Mouse (Mus musculus) Muller cell, postnatal 12 days (primary cell): ENCODE data around the gene Slc16a3.

Source experiments
- DNase-seq: peaks from one replicate; pipeline ENCODE4 v3.0.0-alpha.2; 2015; ENCODE audit errors: inconsistent ontology term

Gene Slc16a3

DNA sequence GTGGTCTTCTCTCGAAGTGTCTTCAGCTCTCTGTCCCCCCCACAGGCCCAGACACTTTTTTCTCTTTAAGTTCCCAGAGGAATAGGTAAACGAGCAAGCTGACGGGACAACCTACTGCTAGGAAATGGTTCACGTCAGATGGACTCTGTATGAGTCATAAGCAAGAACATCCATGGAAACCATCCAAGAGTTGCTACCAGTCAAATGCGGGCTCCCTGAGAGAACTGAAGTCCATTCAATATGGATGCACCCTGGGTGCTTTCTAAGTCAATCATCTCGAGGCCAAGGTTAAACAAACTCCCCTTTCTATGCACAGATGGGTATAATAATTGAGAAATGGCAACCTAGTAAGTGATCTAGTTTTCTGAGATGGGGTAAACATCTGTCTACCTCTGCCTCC lies 25.0 kb downstream of the Slc16a3 start:
- no peak for DNase-seq

DNA sequence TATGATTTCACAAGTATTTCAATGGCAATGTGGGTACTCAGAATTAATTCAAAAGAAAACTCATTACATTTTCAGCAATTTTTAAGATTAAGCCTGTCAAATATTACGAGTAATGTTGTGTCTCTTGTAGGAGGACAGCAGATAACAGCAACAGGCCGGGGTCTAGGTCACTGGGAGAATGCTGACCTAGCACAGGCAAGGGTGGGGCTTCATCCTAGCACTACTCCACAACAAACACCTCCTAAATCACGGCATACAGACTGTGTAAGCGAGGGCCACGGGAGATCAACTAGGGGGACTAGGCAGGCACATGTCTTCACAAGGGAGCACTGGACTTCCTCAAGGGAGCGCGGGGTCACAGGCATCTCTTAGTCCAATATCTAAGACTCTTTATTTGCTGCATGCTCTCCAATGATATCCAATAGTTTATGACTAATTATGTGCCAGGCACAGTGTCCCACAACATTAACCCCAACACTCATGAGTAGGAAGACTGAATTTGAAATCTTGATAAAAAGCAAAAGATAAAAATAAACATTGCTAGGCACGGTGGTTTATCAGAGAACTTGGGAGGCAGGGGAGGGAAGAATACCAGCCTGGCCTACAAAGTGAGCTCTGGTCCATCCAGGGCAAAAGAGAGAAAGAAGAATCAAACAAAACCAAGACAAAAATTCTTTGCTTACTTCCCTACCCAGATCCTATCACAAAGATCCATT lies 31.6 kb downstream of the Slc16a3 start:
- DNase-seq = no peak

DNA sequence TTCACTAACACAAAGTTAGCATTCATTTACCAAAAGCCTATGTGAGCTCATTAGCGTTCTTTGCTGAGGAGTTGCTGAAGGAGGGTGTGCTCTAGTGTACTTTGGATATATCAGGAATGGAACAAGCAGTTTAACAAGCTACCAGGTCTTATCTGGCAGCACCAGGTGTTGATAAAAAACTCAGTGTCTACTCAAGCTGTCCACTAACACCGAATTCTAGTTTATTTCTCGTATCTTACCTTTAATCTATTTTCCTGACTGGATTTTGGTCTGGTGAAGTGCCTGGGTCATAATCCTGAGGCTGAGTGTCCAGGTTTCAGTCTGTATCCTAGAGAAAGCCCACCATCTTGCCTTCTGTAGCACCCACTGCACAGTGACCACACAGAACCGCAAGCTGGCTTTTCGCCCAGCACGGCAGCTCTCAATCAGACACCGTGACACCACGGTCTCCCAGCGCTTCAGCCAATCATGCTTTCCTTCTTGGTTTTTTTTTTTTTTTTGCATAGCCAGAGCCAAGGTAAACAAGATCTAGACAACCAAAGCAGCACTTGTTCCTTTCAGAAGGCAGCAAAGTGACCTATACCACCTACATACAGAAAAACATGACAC lies 32.3 kb downstream of the Slc16a3 start:
- DNase-seq = no peak

DNA sequence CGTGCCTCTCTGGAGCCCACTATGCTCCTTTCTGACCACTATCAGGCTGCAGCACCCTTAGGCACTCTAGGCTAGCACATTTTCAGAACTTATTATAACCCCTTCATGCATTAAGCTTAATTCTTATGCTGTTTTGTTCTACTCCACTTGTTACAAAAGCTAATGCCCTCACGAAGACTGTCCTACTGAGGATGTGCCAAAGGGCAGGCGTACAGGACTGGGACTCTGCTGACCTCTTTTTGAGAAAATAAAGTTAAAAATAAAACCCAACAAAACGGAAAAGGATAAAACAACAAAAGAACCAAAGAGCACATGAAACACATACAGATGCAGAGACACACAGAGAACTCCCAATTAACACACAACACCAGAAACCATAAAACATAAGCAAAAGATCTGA lies 33.4 kb downstream of the Slc16a3 start:
- no peak for DNase-seq

DNA sequence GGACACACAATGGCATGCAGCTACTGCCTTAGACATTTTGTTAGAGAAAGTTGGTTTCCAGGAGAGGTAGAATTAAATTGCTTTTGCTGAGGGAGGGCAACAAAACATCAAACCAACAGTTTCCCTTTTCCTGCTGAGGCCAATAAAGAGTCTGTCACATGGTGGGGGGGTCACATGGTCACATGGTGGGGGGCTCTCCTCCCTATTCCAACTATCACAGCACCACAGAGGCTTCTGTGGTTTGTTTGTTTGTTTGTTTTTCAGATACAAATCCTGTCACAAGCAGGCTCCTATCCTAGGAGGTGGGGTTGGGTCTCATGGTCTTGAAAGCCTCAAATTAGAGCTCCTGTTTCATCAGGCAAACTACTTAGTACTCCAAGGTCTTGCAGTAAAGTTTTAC lies 34.2 kb downstream of the Slc16a3 start:
- no peak for DNase-seq

DNA sequence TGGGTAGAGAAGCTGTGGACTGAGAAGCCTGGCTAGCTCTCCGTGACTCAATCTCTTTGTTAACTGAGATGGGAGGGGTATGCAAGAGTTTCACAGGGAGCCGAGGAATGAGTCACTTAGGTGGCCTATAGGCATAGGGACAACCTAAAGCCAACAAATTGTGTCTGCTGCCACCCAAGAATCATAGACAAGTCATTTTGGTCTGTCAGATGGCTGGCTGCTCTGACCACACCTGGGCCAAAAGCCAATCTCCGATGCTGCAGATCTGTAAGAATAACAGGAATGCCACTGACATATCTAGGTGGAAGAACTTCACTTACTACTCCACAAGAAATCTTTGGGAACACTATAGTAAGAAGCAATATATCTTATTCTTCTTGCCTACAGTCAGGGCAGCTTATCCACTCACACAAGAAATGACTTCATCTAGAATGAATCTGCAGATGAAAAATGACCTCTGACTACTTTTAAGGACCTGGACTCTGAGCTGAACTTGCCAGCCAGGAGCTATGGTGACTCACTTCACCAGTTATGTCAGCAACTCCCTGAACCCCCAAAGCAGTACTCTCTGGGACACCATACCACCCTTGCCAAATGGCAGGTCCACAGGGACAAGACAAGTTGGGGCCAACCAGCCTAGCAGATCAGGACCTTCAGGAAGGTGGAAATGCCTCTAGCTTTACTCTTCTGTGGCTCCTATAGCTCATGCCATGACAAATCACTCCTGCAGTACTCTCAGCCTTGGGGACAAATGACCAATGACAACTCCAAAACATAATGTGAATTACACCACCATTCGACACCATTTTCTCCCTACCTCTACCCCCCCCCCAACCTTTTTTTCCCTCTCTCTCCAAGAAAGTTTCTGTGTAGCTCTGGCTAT lies 36.4 kb downstream of the Slc16a3 start:
- peak; percentile 62 for DNase-seq

DNA sequence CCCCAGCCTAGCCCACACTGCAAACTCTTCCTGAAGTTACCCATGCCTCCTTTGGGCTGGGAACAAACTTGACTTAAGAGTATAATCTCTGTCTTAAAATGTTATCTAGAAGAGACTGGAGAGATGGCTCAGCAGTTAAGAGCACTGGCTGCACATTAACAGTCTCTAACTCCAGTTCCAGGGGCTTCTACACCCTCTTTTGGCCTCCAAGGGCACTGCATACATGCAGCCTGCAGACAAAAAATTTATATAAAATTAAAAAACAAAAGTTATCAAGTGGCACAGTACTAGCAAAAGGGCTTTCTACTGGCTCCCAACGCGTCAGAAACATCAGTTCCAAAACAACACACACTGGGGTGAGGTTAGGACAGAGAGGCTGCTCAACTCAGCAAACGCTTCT lies 39.3 kb downstream of the Slc16a3 start:
- no peak for DNase-seq

DNA sequence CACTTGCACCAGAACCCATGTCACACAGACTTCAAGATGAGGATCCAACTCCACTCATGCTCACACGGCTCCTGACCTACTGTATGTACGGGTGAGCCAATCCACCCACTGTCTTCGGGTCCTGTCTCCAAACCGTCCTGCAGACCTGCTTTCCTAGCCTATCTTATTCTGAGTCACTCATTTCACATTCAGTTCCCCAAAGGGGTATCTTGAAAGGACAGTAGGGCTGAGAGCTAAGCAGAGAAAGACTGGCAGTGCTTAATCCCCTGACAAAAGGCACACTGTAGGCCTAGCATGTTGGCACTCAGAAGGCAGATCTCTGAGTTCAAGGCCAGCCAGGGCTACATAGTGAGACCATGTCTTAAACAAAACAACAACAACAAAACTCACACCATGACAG lies 40.1 kb downstream of the Slc16a3 start:
- no peak for DNase-seq

DNA sequence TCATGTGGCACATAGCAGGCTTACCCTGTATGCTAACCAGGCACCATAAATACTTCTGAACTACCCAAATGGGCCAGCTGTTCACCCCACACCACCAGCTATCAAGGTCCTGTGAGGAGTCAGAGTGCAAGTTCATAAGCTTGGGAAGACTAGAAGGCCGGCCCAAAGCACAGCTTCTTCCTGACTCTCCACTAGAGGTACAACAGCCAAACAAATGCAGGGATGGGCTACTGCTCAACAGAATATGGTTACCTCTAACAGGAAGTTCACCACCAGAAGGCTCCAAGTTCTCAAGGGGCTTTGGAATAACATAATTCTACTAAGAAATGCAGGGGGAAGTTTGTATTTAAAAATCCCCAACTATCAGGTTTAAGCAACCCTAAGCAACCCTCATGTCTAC lies 41.2 kb downstream of the Slc16a3 start:
- DNase-seq = no peak

DNA sequence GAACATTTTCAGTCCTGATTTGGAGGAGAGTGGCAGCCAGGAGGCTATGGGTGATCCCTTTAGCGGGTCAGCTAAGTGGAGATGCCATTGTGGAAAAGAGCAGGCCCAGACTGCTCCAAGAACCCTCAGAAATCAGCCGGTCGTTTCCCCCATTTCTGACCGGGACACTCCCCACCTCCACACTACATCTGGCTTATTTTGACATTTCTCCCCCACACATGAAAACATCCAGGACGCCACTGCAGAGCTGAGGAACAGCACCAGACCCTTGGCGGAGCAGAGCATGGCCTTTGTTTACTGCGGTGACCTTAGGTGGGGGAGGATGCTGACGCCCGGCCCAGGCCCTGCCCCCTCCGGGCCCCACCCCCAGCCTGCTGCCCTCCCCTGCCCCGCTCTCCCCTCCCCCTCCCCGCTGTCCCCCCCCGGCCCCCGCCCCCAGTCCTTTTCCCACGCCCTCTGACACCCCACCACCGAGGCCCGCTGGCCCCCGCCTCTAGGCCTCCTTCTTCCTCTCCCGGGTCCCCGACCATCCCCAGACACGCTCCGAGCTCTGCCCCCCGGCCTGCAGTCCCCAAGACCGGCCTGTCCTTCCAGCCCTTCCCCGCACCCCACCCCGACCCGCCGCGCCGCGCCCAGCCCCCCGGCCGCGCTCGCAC lies 42.0 kb downstream of the Slc16a3 start:
- DNase-seq = peak; percentile 61

DNA sequence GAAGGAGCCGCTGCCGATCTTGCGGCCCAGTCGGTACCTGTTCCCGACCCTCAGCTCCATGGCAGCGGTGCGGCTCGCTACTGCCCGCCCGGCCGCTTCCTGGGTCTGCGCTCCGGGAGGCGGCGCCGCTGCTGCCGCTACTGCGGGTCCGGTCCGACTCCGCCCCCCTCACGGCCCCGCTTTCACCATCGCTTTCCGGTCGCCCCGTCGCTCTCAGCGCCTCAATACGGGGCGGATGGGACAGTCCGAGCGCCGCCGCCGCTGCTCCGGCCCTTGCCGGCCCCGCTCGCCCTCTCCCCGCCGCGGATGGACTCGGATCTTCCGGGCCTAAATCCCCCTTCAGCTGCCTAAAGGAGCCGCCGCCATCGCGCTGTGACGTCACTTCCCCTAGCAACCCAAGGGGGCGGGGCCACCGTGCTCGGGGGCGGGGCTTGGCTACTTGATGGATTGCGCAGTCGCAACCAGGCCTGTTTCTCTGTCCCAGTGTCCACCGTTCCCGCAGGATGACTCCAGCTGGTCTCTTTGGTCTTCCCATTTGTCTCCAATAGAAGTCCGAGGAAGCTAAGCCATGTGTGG lies 42.8 kb downstream of the Slc16a3 start, which contains the start of gene Csnk1d:
Csnk1d (minus strand) TSS at position 380 of the 576 bp plus-strand sequence.
- peak; percentile 99 for DNase-seq

DNA sequence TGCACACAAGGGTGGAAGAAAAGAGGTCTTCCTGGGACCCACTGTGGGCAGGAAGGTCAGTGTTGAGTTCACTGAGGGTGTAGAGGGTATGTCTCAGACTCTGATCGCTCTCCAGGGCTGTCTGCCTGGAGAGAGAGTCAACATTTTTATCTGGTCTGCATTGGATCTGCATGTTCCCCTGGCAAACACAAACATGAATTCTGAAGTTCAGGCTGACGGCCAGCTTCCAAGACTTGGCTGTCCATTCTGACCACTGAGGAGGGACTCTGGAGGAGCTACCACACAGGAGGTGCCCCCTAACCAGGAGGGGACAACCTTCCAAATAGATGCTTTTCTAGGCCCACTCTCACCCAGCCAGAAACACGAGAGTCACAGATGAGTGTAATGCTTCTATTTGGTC lies 43.5 kb downstream of the Slc16a3 start:
- no peak for DNase-seq

DNA sequence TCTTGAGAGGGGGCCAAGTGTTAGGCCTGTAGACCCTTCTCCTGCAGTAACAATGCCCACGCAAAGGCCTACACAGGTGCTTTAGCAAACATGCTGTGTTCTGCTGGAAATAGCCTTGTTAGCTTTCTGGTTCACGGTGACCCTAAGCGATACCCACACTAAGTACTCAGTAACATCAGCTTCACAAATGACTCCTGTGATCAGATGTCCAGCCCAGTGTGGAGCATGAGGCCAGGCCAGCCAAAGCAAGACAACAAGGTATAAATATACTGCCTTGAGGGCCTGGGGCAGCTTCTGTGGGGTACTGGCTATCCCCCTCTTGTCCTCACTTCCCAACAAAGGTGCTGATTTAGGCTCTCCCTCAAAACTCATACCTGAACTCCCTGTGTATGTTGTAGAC lies 44.8 kb downstream of the Slc16a3 start:
- DNase-seq = no peak

DNA sequence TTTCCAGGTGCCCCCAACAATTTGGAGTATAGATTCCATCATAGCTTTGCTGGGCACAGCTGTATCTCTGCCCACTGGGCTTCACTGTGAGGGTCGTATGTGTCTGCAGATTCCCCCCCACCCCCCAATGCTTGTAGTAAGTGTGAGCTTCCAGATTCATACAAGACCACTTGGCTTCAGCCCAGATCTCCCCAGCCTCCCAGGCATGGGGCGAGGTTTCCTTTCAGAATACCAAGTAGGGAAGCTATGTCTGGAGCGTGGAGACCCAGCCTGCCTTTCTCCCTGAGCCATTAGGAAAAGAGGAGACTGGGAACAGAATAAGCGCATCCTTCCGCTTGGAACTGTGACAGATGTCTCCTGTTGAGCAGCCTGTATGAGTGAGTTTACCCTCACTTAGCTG lies 45.3 kb downstream of the Slc16a3 start:
- no peak for DNase-seq

DNA sequence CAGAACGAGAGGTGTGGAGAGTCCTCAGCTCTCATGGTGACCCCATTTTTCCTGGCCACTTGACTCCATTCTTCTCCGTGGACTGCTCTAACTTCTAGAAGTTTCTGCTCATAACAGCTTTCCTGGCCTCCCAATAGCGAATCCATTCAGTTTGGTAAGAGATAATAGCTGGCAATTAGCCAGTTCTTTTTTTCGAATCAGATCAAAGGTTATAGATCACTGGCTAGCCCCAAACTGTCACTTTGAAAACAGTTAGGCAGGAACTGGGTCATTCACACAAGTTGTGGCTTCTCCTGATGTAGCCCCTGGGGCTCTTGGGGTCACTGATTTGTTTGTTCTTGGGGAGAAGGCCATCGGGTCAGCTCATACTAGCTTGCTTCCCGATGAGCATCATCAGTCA lies 46.5 kb downstream of the Slc16a3 start:
- DNase-seq = no peak

DNA sequence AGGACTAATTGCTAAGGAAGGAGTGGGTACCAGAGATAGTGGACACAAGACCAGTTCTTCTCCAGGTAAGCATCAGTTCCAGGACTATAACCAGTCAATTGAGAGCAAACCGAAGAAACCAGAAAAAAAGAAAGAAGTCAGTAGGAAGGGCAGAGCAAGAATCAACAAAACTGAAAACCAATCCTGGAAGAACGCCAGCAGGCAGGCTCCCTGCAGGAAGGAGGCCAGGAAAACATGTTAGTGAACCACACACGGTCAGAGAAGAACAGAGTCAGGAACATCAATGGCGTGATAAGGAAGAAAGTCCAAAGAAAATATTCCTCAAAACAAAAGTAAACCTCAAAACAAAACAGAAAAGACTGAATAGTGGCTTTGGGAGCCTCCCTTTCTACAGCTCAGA lies 53.7 kb downstream of the Slc16a3 start:
- no peak for DNase-seq

DNA sequence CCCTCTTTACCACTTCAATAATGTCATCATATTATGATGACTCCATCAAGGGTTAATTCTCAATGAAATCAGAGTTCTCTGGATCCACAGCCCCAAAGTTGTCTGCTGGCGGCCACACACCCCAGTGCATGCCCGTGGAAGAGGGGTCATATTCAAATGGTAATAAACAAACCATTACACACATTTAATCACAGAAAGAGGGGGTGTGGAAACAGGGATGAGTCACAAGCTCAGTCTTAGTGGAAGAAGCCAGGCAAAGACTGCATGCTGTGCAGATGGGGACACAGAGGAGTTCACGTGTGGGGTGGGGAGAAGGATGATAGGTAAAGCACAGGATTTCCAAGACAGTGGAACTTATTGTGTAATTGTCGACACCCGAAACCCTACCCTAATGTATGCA lies 56.0 kb downstream of the Slc16a3 start:
- DNase-seq = no peak

DNA sequence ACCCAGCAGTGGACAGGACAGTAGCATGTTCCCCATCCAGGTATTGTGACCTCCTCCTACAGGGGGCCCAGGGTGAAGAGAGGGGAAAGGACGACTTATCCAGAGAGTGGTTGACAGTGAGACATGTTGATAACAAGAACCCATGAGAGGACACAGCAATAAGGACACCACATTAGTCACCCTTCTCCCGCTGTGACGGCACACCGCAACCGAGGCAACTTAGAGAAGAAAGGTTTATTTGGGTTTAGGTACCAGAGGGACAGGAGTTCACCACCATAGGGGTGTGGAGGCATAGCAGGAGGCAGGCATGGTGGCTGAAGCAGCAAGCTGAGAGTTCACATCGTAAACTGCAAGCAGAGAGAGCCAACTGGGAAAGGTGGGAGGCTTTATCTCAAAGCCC lies 57.9 kb downstream of the Slc16a3 start:
- no peak for DNase-seq

DNA sequence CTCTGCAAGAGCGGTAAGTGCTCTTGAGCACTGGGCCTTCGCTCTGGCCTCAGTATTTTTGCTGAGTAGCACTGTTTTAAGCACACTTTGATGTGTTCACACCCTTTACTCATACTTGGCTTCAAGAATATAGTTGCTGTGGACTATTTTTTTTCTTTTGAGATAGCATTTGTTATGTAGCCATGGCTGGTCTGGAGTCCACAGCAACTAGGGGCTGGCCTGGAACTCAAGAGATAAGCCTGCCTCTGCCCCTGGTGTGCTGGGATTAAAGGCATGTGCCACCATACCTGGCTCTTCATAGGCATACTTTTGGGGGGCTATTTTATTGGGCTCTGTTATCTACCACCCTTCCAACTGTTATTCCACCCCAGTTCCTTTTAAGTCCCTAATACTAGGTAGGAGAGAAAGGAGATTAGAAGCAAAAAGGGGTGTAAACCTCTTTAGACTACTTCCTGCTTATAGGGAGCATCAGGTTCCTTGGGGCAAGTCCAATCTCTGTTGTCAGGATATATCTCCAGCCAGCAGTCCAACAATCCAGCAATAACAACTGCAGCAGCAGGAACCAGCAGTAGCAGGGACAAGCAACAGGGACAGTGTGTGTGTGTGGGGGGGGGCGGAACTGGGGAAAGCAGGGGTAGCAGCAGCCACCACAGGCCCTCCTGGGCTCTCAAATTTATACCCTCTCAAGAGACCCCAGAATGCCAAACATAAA lies 61.9 kb downstream of the Slc16a3 start:
- no peak for DNase-seq
